8 mouse cellular contexts compared by ENCODE assay signal in the genomic region with DNA sequence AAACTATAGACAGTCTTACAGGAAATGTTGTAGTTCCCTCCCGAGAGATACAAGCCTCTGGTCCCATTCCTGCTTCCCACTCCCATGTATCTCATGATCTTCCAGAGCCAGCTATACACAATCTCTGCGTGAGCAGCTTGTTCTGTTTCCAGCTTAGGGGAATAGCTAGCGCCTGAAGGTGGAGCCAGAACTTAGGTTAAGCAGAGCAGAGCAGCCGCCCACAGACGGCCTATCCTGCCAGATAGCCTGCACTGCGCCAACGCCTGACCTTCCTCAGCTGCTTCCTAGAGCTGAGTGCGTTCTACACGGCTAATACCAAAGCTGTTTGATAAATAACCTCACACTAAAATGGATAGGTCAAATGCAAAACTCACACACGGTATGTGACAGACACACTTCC. TPM values are rescaled to one million over a fixed set of nuclear protein-coding genes. Genes with fewer than 3 reads are reported as not detected.
DNase-seq lines count a peak whose midpoint lies in the region.

No protein-coding gene starts in this region.

- peak; percentile 44 to 57 for DNase-seq in kidney, postnatal 4 days
- no peak for DNase-seq in kidney, adult 11 months
- DNase-seq in adrenal gland, postnatal 10 days, result peak; percentile 63
- peak; percentile 43 for DNase-seq in gastrocnemius, postnatal 10 days
- DNase-seq in left cerebral cortex, adult 11 months (ENCODE audit: low spot score), result peak; percentile 51
- DNase-seq in c-Kit-positive CD71-positive TER-119-positive erythroid progenitor cells, embryonic 14.5 days (ENCODE audit: low spot score), result no peak
- no peak for DNase-seq in thymus, postnatal 4 days
- DNase-seq in cerebellum, adult 9-10 months, result no peak

RNA-seq across cellular contexts. Expression of a gene that starts 23.1 kb away (rescaled TPM):
- 1 to 10 TPM; 6.1 to 9.9 TPM for total RNA-seq in adrenal gland, postnatal 10 days (2021)
- 1 to 10 TPM; 3.2 to 4.5 TPM for total RNA-seq in gastrocnemius, postnatal 10 days (2021)

RNA-seq across cellular contexts. Expression of a gene that starts 51.4 kb away (rescaled TPM):
- 10 to 100 TPM; 15.2 to 34.8 TPM for total RNA-seq in adrenal gland, postnatal 10 days (2021)
- total RNA-seq in gastrocnemius, postnatal 10 days (2021), result 10 to 100 TPM; 15.1 to 21.1 TPM

Comparison
In these comparisons a context has a peak if more than half of its experiments do, and no peak if none do; other contexts are left out.
1. DNase-seq: peak in kidney, postnatal 4 days (2 of 2), adrenal gland, postnatal 10 days (single experiment), gastrocnemius, postnatal 10 days (single experiment) and left cerebral cortex, adult 11 months (single experiment); none in kidney, adult 11 months (single experiment), c-Kit-positive CD71-positive TER-119-positive erythroid progenitor cells, embryonic 14.5 days (single experiment), thymus, postnatal 4 days (single experiment) and cerebellum, adult 9-10 months (single experiment).